Mouse (Mus musculus) T-helper 1 cell (primary cell): ENCODE results near the gene Hectd1.

Experiments
- in situ Hi-C: fragments of 300-600 bp; cut with MboI, MseI; formaldehyde crosslinking; loops from one replicate; pipeline ENCODE4 v1.15.1; 2025; ENCODE audit warnings: high pct_unique_total_duplicates

Hectd1 gene

GRCm38 (mm10) chr12:51784842-51785241 is 44.5 kb downstream of the Hectd1 start:
- in situ Hi-C loops, result no loop called here

GRCm38 (mm10) chr12:51768702-51769101 is 60.6 kb downstream of the Hectd1 start:
- in situ Hi-C loops, result loop anchor here (25.0 kb wide), 1 partner anchor 381 kb away; the partner anchor contains the start of gene Scfd1

GRCm38 (mm10) chr12:51767454-51767853 is 61.9 kb downstream of the Hectd1 start:
- in situ Hi-C loops, result loop anchor here (25.0 kb wide), 1 partner anchor 380 kb away; the partner anchor contains the start of gene Scfd1

GRCm38 (mm10) chr12:51759374-51759773 is 70.0 kb downstream of the Hectd1 start:
- in situ Hi-C loops, result loop anchor here (25.0 kb wide), 1 partner anchor 372 kb away; the partner anchor contains the start of gene Scfd1

- in situ Hi-C loops, result loop anchor here (25.0 kb wide), 1 partner anchor 369 kb away; the partner anchor contains the start of gene Scfd1
These were observed 72.8 kb downstream of the Hectd1 start for GRCm38 (mm10) chr12:51756599-51756961.

- in situ Hi-C loops, result loop anchor here (25.0 kb wide), 1 partner anchor 369 kb away; the partner anchor contains the start of gene Scfd1
These were observed 73.3 kb downstream of the Hectd1 start for GRCm38 (mm10) chr12:51755938-51756598.

GRCm38 (mm10) chr12:51747348-51747747 is 82.0 kb downstream of the Hectd1 start:
- in situ Hi-C loops, result no loop called here

GRCm38 (mm10) chr12:51744957-51745356 is 84.4 kb downstream of the Hectd1 start:
- in situ Hi-C loops, result no loop called here

- in situ Hi-C loops, result no loop called here
These were observed 87.6 kb downstream of the Hectd1 start for GRCm38 (mm10) chr12:51741690-51742089.

- in situ Hi-C loops, result no loop called here
These were observed 92.5 kb downstream of the Hectd1 start for GRCm38 (mm10) chr12:51736807-51737206.

- in situ Hi-C loops, result no loop called here
These were observed 93.0 kb downstream of the Hectd1 start for GRCm38 (mm10) chr12:51736381-51736780.

- in situ Hi-C loops, result no loop called here
These were observed 93.5 kb downstream of the Hectd1 start for GRCm38 (mm10) chr12:51735840-51736271.

GRCm38 (mm10) chr12:51734605-51735211 is 94.6 kb downstream of the Hectd1 start:
- in situ Hi-C loops, result no loop called here

- in situ Hi-C loops, result no loop called here
These were observed 99.5 kb downstream of the Hectd1 start for GRCm38 (mm10) chr12:51729827-51730226.

- in situ Hi-C loops, result no loop called here
These were observed 100.3 kb downstream of the Hectd1 start for GRCm38 (mm10) chr12:51729058-51729457.

GRCm38 (mm10) chr12:51721836-51722235 is 107.5 kb downstream of the Hectd1 start:
- in situ Hi-C loops, result no loop called here

GRCm38 (mm10) chr12:51718617-51719016 is 110.7 kb downstream of the Hectd1 start:
- in situ Hi-C loops, result no loop called here

- in situ Hi-C loops, result no loop called here
These were observed 116.7 kb downstream of the Hectd1 start for GRCm38 (mm10) chr12:51712685-51713084.

GRCm38 (mm10) chr12:51710154-51710553 is 119.2 kb downstream of the Hectd1 start:
- in situ Hi-C loops, result no loop called here

GRCm38 (mm10) chr12:51709741-51710140 is 119.6 kb downstream of the Hectd1 start:
- in situ Hi-C loops, result no loop called here

GRCm38 (mm10) chr12:51708941-51709686 is 120.2 kb downstream of the Hectd1 start:
- in situ Hi-C loops, result no loop called here

- in situ Hi-C loops, result no loop called here
These were observed 122.6 kb downstream of the Hectd1 start for GRCm38 (mm10) chr12:51706673-51707235.
